Mouse (Mus musculus) ES-E14 (cell line): Measurements from ENCODE around the gene Acta2. TPM values are rescaled to one million over a fixed set of nuclear protein-coding genes. Genes with fewer than 3 reads are reported as not detected.

ENCODE experiments used
- DNase-seq: peaks from one replicate; pipeline ENCODE4 v3.0.0-alpha.2; 2013; ENCODE audit warnings: low read depth, low spot score
- H3K27ac ChIP-seq: 2 replicates; pipeline ENCODE4 v1.5.1; 2012; ENCODE audit warnings: low read depth, mild to moderate bottlenecking, low read length, moderate library complexity, mixed read lengths; ENCODE audit not compliant: poor library complexity, insufficient read depth, severe bottlenecking
- H3K36me3 ChIP-seq: 2 replicates; pipeline ENCODE4 v1.6.1; 2012; ENCODE audit warnings: mild to moderate bottlenecking, low read length, moderate library complexity, mixed read lengths; ENCODE audit not compliant: control insufficient read depth, poor library complexity, insufficient read depth, severe bottlenecking
- H3K4me1 ChIP-seq, 2 experiments: fragments of 150-350 bp in 1 of 2; sonication (generic) in 1 of 2; 2 replicates each; pipeline ENCODE4 v1.6.1; 2012; ENCODE audit warnings: low read length in 2 of 2, mild to moderate bottlenecking in 1 of 2, mixed read lengths in 1 of 2; ENCODE audit not compliant: control insufficient read depth in 2 of 2, insufficient read depth in 2 of 2, poor library complexity in 1 of 2
- H3K4me3 ChIP-seq, 2 experiments: fragments of 150-350 bp in 1 of 2; sonication (generic) in 1 of 2; 2 replicates each; pipeline ENCODE4 v1.5.1; 2012; ENCODE audit warnings: low read length in 2 of 2, low read depth in 1 of 2, mild to moderate bottlenecking in 1 of 2, mixed read lengths in 1 of 2; ENCODE audit not compliant: insufficient read depth in 1 of 2, poor library complexity in 1 of 2, severe bottlenecking in 1 of 2
- H3K9ac ChIP-seq: 2 replicates; pipeline ENCODE4 v1.6.1; 2012; ENCODE audit warnings: low read depth, mild to moderate bottlenecking, low read length, mixed read lengths; ENCODE audit not compliant: poor library complexity, insufficient read depth, severe bottlenecking
- H3K9me3 ChIP-seq: fragments of 150-350 bp; sonication (generic); 2 replicates; pipeline ENCODE4 v1.6.1; 2012; ENCODE audit warnings: low read depth, mild to moderate bottlenecking, low read length; ENCODE audit not compliant: control insufficient read depth, insufficient read depth
- CHD2 ChIP-seq: IDR thresholded peaks from 2 replicates; pipeline ENCODE4 v1.6.1; 2014; ENCODE audit warnings: mild to moderate bottlenecking, low read depth, low read length, inconsistent platforms
- HCFC1 ChIP-seq: IDR thresholded peaks from 2 replicates; pipeline ENCODE4 v1.6.1; 2012; ENCODE audit warnings: low read length, inconsistent platforms, borderline replicate concordance; ENCODE audit not compliant: insufficient read depth
- MAFK ChIP-seq: IDR thresholded peaks from 2 replicates; pipeline ENCODE4 v1.6.1; 2014; ENCODE audit warnings: mild to moderate bottlenecking, low read depth, low read length, inconsistent platforms; ENCODE audit not compliant: insufficient read depth
- ZC3H11A ChIP-seq: IDR thresholded peaks from 2 replicates; pipeline ENCODE4 v1.6.1; 2012; ENCODE audit warnings: low read depth, mild to moderate bottlenecking, inconsistent platforms, low read length, borderline replicate concordance
- ZNF384 ChIP-seq: IDR thresholded peaks from 2 replicates; pipeline ENCODE4 v1.6.1; 2012; ENCODE audit warnings: low read depth, low read length, inconsistent platforms
- in situ Hi-C, 2 experiments: fragments of 600-800 bp; cut with MboI; formaldehyde crosslinking; loops; one replicate each; pipeline ENCODE4 v1.15.1; 2025; ENCODE audit warnings: low sequenced_read_pairs in 2 of 2, inconsistent platforms in 1 of 2; ENCODE audit not compliant: unreplicated experiment in 2 of 2
- total RNA-seq: library from RNA; depleted of rRNA; stranded (reverse); fragments of 300-350 nt; gene quantifications from 2 replicates; pipeline ENCODE4 v1.2.3, GENCODE M21; 2012; rRNA removed

Gene Acta2
- 180 and 421 TPM in 2 replicates for total RNA-seq

- Histone ChIP-seq H3K27ac (no peak within 1 kb of the TSS), H3K4me3 (no peak within 1 kb of the TSS), H3K9ac (no peak within 1 kb of the TSS), H3K9me3 (no peaks in the 10 kb centered on the region), H3K36me3 (no peaks in the 10 kb centered on the region), H3K4me1 (no peaks in the 10 kb centered on the region)
- in situ Hi-C loops = no loop called here
- no peak for DNase-seq
- TF ChIP-seq HCFC1 (no peak), MAFK (no peak), CHD2 (no peak), ZNF384 (no peak), ZC3H11A (no peak)
Measured at GRCm38 (mm10) chr19:34254880-34255681, at the start of gene Acta2. Gene Acta2, minus strand, starts transcription at chr19:34255590.

- in situ Hi-C loops = no loop called here
- Histone ChIP-seq H3K9me3 (no peaks in the 10 kb centered on the region), H3K9ac (no peak overlapping the region)
Measured at GRCm38 (mm10) chr19:34304917-34305316, 49.5 kb upstream of the Acta2 start.

GRCm38 (mm10) chr19:34300430-34300829 lies 45.0 kb upstream of the Acta2 start:
- Histone ChIP-seq H3K27ac (no peak overlapping the region), H3K9ac (no peak overlapping the region), H3K36me3 (no peaks in the 10 kb centered on the region), H3K4me1 (no peaks in the 10 kb centered on the region), H3K4me3 (no peak overlapping the region), H3K9me3 (no peaks in the 10 kb centered on the region)
- in situ Hi-C loops = no loop called here
- TF ChIP-seq HCFC1 (no peak), MAFK (no peak), CHD2 (no peak), ZNF384 (no peak), ZC3H11A (no peak)
- no peak for DNase-seq

More at GRCm38 (mm10) chr19:34304917-34305316, 49.5 kb upstream of the Acta2 start:
- TF ChIP-seq HCFC1 (no peak), CHD2 (no peak), ZNF384 (no peak), MAFK (no peak), ZC3H11A (no peak)
- H3K4me3 ChIP-seq = no peak overlapping the region
- no peaks in the 10 kb centered on the region for H3K36me3 ChIP-seq
- no peaks in the 10 kb centered on the region for H3K4me1 ChIP-seq
- DNase-seq = no peak
- H3K27ac ChIP-seq = no peak overlapping the region

DNA sequence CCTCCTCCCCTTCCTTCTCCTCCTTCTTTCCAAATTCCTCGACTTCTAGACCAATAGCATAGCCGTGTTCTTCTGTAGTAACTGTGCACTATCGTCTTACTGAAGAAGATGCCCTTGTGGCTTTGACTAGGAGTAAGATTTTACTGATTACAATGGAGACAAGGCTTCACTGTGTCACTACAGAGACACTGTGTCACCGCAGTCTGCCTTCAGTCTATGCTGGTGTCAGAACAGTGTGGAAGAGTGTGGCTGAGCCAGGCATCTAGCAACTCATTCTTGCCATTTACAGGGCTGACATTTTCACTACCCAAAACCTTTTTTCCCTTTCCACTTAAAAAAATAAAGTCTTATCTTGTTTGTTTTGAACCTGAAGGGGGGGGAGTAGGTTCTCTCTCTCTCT lies 43.8 kb upstream of the Acta2 start:
- H3K9me3 ChIP-seq = no peaks in the 10 kb centered on the region
- no peak overlapping the region for H3K9ac ChIP-seq
- no peaks in the 10 kb centered on the region for H3K4me1 ChIP-seq
- in situ Hi-C loops = no loop called here
- DNase-seq = no peak
- no peaks in the 10 kb centered on the region for H3K36me3 ChIP-seq
- H3K4me3 ChIP-seq = no peak overlapping the region
- H3K27ac ChIP-seq = no peak overlapping the region
- TF ChIP-seq MAFK (no peak), HCFC1 (no peak), CHD2 (no peak), ZC3H11A (no peak), ZNF384 (no peak)
